Mouse (Mus musculus) CD4-positive, CD25-positive, alpha-beta regulatory T cell, adult 4 months (primary cell): ENCODE measurements around the gene Olfr1233. TPM values are rescaled to one million over a fixed set of nuclear protein-coding genes. Genes with fewer than 3 reads are reported as not detected.

Experiments
- ATAC-seq: one replicate; pipeline ENCODE4 v1.8.0; 2017
- polyA plus RNA-seq, 2 experiments: library from polyadenylated mRNA; unstranded; fragments of 100-300 nt; shearing (Covaris generic); gene quantifications; one replicate each; pipeline ENCODE4 v1.2.1; 2017

Gene Olfr1233
- polyA plus RNA-seq: not detected

DNA sequence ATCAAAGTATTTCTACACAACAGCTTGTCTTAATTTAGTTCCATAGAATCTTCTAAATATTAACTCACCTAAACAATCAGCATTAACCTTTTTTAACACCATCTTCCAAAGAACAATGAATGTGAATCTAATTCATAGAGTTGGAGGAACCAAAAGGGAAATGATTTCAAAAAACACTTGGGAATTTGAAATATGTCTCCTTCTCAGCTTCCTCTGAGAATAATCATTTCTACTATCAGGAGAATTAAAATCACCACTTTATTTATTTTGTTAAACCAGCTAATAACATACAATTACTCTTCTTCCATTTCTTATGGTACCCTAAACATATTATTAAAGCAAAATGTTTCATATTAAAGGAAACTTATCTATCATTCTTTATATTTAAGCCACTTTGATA lies at the start of gene Olfr1233:
Gene Olfr1233 (minus strand): TSS at position 101 of the 400 bp plus-strand sequence.
- no peak for ATAC-seq

DNA sequence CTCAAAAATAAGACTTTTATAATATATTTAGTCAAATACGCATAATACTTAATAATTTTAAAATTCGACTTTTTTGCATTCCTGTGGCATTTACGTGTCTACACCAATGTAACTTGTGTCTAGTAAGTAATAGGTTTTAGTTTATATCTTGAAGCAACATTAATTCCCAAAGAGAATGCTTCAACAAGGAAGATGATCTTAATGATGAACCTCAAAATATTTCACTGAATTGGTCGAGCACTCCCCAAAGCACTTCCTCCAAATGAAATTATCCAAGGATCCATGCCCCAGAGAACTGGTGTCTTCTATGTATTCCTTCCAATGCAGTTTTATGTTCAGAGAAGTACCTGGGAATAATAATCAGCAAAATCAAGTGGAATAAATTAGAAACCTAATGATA lies 22.6 kb upstream of the Olfr1233 start, which contains the start of gene Olfr1234:
Gene Olfr1234 (minus strand): TSS at position 101 of the 400 bp plus-strand sequence.
- no peak for ATAC-seq

DNA sequence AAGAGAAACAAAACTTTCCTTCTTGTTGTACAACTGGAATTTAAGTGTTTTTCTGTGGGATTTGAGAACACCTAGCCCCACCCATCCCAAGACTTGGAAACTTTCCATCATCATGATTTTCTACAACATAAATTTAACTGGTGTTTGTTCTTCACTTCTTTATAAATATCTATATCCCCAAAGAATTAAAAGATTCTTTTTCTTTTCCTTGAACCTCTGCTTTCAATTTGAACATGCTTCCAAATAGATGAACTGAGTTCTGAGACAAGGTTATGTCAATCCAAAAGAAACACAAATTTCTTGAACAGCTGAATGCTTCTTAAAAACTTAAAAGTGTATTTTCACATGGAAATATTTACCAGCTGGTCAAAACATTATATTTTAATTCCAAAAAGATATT lies 12.6 kb downstream of the Olfr1233 start, which contains the start of gene Olfr1232:
Gene Olfr1232 (minus strand): TSS at position 101 of the 400 bp plus-strand sequence.
- ATAC-seq: no peak

DNA sequence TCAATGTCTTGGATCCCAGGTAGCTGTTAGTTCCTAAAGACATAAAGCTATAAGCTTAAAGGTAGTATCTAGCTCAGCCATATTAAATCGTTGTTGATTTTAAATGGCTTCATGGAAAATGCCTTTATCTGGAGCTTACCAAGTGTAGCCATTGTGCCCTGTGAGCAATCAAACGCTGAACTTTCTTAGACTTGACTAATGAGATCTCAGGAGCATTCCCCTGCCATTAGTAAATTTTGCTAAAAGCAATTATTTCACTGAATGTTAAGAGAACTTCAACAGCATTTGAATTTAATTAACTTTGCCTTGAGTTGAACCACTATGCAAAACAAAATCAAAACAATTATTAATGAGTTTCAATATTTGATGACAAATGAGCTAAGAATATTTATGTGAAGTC lies 35.2 kb downstream of the Olfr1233 start, which contains the start of gene Olfr1231:
Gene Olfr1231 (minus strand): TSS at position 101 of the 400 bp plus-strand sequence.
- no peak for ATAC-seq

DNA sequence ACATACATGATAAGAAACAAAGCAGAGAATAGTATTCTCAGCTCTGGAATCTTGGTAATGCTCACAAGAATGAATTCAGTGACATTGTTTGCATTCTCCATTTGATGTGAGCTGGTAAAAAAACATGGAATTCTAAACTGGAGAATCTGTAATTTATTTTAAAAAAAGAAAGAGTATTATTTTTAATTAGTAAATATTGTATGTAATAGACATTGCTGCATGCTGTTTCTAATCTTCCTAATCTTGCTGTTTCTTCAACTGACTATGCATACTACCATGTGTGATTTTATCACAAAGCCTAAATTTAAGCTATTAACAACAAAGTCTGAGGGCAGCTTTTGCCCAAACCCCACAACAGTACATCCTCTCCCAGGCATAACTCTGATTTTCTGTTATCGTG lies 45.0 kb downstream of the Olfr1233 start, which contains the start of gene Olfr1230:
Gene Olfr1230 (minus strand): TSS at position 101 of the 400 bp plus-strand sequence.
- no peak for ATAC-seq

DNA sequence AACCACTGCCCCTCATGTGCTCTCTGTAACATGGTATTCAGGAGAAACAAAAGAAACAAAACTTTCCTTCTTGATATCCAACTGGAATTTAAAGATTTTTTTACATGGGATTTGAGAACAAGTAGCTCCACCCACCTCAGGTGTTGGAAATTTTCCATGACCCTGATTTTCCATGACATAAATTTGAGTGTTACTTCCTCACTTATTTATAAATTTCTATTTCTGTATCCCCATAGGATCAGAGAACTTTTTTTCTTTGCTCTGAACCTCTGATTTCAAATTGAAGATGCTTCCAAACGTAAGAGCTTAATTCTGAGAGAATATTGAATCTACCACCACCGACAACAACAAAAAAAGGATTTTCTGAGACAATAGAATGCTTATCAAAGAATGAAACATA lies 54.3 kb downstream of the Olfr1233 start, which contains the start of gene Olfr1229:
Gene Olfr1229 (minus strand): TSS at position 101 of the 400 bp plus-strand sequence.
- ATAC-seq: no peak

Other genes with a start within 250 kb of the Olfr1233 start
- gene Olfr1220, start 235.6 kb downstream of the Olfr1233 start, polyA plus RNA-seq: under 1 TPM in 1 of 2 experiments, not detected in 1; 0.08 TPM
- not detected for gene Olfr1221, start 225.1 kb downstream of the Olfr1233 start, polyA plus RNA-seq
- gene Olfr1222, start 209.3 kb downstream of the Olfr1233 start, polyA plus RNA-seq: not detected
- gene Olfr1223, start 190.8 kb downstream of the Olfr1233 start, polyA plus RNA-seq: not detected
- gene Olfr1224-ps1, start 178.3 kb downstream of the Olfr1233 start, polyA plus RNA-seq: not detected
- under 1 TPM in 1 of 2 experiments, not detected in 1; 0.08 TPM for gene Olfr1225, start 167.7 kb downstream of the Olfr1233 start, polyA plus RNA-seq
- not detected for gene Olfr1226, start 142.3 kb downstream of the Olfr1233 start, polyA plus RNA-seq
- gene Olfr1228, start 88.3 kb downstream of the Olfr1233 start, polyA plus RNA-seq: not detected
- not detected for gene Olfr1229, start 54.4 kb downstream of the Olfr1233 start, polyA plus RNA-seq
- gene Olfr1230, start 45.1 kb downstream of the Olfr1233 start, polyA plus RNA-seq: not detected
- not detected for gene Olfr1231, start 35.3 kb downstream of the Olfr1233 start, polyA plus RNA-seq
- not detected for gene Olfr1232, start 12.7 kb downstream of the Olfr1233 start, polyA plus RNA-seq
- not detected for gene Olfr1234, start 22.5 kb upstream of the Olfr1233 start, polyA plus RNA-seq
- not detected for gene Olfr1238, start 67.3 kb upstream of the Olfr1233 start, polyA plus RNA-seq
- gene Olfr1239, start 78.0 kb upstream of the Olfr1233 start, polyA plus RNA-seq: not detected
- not detected for gene Olfr1240, start 100.6 kb upstream of the Olfr1233 start, polyA plus RNA-seq
- gene Olfr1241, start 144.7 kb upstream of the Olfr1233 start, polyA plus RNA-seq: not detected
- gene Olfr1242, start 155.9 kb upstream of the Olfr1233 start, polyA plus RNA-seq: not detected
- not detected for gene Olfr1243, start 189.1 kb upstream of the Olfr1233 start, polyA plus RNA-seq
- under 1 TPM in 1 of 2 experiments, not detected in 1; 0.23 TPM for gene Olfr1245, start 236.0 kb upstream of the Olfr1233 start, polyA plus RNA-seq